Mouse (Mus musculus) erythroid progenitor cell, adult 5-6 weeks (primary cell): ENCODE measurements around the gene Ccr4. TPM values are rescaled to one million over a fixed set of nuclear protein-coding genes. Genes with fewer than 3 reads are reported as not detected.

Experiments used
- total RNA-seq, 2 experiments: library from RNA; stranded (forward) in 1 of 2; stranded (reverse) in 1 of 2; fragments of 150-400 nt in 1 of 2; fragments of 186-747, 209-891 nt in 1 of 2; gene quantifications; 2 replicates each; pipeline versions ENCODE4 v1.2.3 to v1.2.4; 2015 to 2017; ENCODE audit warnings: low replicate concordance in 2 of 2

Gene Ccr4
- total RNA-seq, 2 experiments from 2014 or later: not detected

Other genes starting within 250 kb of the Ccr4 start
- not detected in 2 replicates for gene Bcl2a1c, start 174.8 kb downstream of the Ccr4 start, total RNA-seq (2015; ENCODE audit: low replicate concordance)
- gene Bcl2a1c, start 174.8 kb downstream of the Ccr4 start, total RNA-seq (2017; ENCODE audit: low replicate concordance): not detected in 2 replicates
- gene Crtap, start 114.2 kb downstream of the Ccr4 start, total RNA-seq (2015; ENCODE audit: low replicate concordance): 10.1 and 12.6 TPM in 2 replicates
- gene Crtap, start 114.2 kb downstream of the Ccr4 start, total RNA-seq (2017; ENCODE audit: low replicate concordance): 1.7 and 3.5 TPM in 2 replicates
- gene Glb1, start 103.8 kb downstream of the Ccr4 start, total RNA-seq (2015; ENCODE audit: low replicate concordance): 7.6 and 8.8 TPM in 2 replicates
- gene Glb1, start 103.8 kb downstream of the Ccr4 start, total RNA-seq (2017; ENCODE audit: low replicate concordance): 2.3 and 3.3 TPM in 2 replicates
- not detected in 2 replicates for gene Tmppe, start 103.8 kb downstream of the Ccr4 start, total RNA-seq (2015; ENCODE audit: low replicate concordance)
- gene Tmppe, start 103.8 kb downstream of the Ccr4 start, total RNA-seq (2017; ENCODE audit: low replicate concordance): 2.3 TPM in 2 replicates
- gene C130032M10Rik, start 10.8 kb upstream of the Ccr4 start, total RNA-seq (2015; ENCODE audit: low replicate concordance): not detected in 2 replicates
- gene C130032M10Rik, start 10.8 kb upstream of the Ccr4 start, total RNA-seq (2017; ENCODE audit: low replicate concordance): not detected in 2 replicates
- gene Trim71, start 59.5 kb upstream of the Ccr4 start, total RNA-seq (2015; ENCODE audit: low replicate concordance): not detected in 2 replicates
- gene Trim71, start 59.5 kb upstream of the Ccr4 start, total RNA-seq (2017; ENCODE audit: low replicate concordance): not detected in 2 replicates
- gene Cnot10, start 135.3 kb upstream of the Ccr4 start, total RNA-seq (2015; ENCODE audit: low replicate concordance): 15.5 and 17.6 TPM in 2 replicates
- gene Cnot10, start 135.3 kb upstream of the Ccr4 start, total RNA-seq (2017; ENCODE audit: low replicate concordance): 14.1 and 18.6 TPM in 2 replicates
- gene Dync1li1, start 183.9 kb upstream of the Ccr4 start, total RNA-seq (2015; ENCODE audit: low replicate concordance): 22.7 and 42.3 TPM in 2 replicates
- gene Dync1li1, start 183.9 kb upstream of the Ccr4 start, total RNA-seq (2017; ENCODE audit: low replicate concordance): 23.9 and 33.0 TPM in 2 replicates
- gene Cmtm6, start 226.2 kb upstream of the Ccr4 start, total RNA-seq (2015; ENCODE audit: low replicate concordance): 8.8 and 9.7 TPM in 2 replicates
- 10.4 and 20.0 TPM in 2 replicates for gene Cmtm6, start 226.2 kb upstream of the Ccr4 start, total RNA-seq (2017; ENCODE audit: low replicate concordance)